Mouse (Mus musculus): Measurements from ENCODE around the gene BC117090.
"Not testable (repeated sequence)": the region's sequence is repeated elsewhere in the genome, so short reads cannot be mapped to it uniquely, and the experiment has no call there.

Gene BC117090

GRCm38 (mm10) chr16:36334232-36334631 is at the start of gene BC117090:
BC117090 (minus strand) TSS chr16:36334332.
- DNase-seq (ENCODE audit: low spot score): no peak

- DNase-seq (ENCODE audit: low spot score): not testable (repeated sequence)
Measured at GRCm38 (mm10) chr16:36367648-36368047, 33.5 kb upstream of the BC117090 start, which contains the start of gene BC100530. BC100530 (minus strand) TSS chr16:36367748.

GRCm38 (mm10) chr16:36337171-36337570 is 3.0 kb upstream of the BC117090 start:
- DNase-seq (ENCODE audit: low spot score): no peak

GRCm38 (mm10) chr16:36319286-36319685 is 14.8 kb downstream of the BC117090 start:
- no peak for DNase-seq (ENCODE audit: low spot score)

- DNase-seq (ENCODE audit: low spot score): not testable (repeated sequence)
Measured at GRCm38 (mm10) chr16:36316111-36316510, 18.0 kb downstream of the BC117090 start.

GRCm38 (mm10) chr16:36307631-36308030 is 26.5 kb downstream of the BC117090 start:
- DNase-seq (ENCODE audit: low spot score): no peak

GRCm38 (mm10) chr16:36289140-36289539 is 45.0 kb downstream of the BC117090 start:
- no peak for DNase-seq (ENCODE audit: low spot score)

- DNase-seq (ENCODE audit: low spot score): not testable (repeated sequence)
Measured at GRCm38 (mm10) chr16:36276796-36277195, 57.3 kb downstream of the BC117090 start, which contains the start of gene Stfa1. Stfa1 (plus strand) TSS chr16:36276951.

Measured in ovary, postnatal 10 days (tissue).